Mouse (Mus musculus): Measurements from ENCODE around the gene Rbm39. TPM values are rescaled to one million over a fixed set of nuclear protein-coding genes. Genes with fewer than 3 reads are reported as not detected.
A peak's percentile ranks its signal among the peaks of the same experiment; 100 is the strongest.

Gene Rbm39
- polyA plus RNA-seq, 1 experiment from 2014 or later = 563 TPM

DNA sequence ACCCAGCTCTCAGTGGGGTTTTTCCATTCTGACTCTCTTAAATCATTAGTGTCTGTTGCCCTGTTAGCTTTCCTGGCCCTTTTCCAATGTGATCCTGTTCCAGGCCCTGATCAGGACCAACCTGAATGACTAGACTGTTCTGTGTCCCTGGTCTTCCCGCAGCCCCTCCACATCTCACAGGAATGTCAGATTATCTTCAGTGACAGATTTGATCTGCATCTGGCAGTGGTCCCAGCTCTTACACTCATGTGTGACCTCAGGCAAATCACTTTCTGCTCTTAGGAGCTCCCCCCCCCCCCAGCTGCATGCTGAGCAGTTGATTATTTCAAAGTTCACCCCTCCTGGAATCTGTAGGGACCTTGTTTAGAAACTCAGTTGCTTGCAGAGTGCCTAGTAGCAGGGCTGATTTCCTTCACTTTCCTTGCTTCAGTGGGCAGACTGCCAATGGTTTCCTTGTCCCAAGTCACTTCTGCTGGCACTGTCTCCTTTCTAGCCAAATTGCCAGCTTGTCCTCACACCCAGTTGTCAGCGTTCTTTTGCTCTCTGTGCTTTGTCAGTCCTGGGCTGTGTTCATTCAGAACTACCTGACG lies 22.9 kb upstream of the Rbm39 start:
- DNase-seq (peak; percentile 85), ATAC-seq (ENCODE audit: insufficient read depth) (peak; percentile 86)
- H3K4me2 ChIP-seq = no peak overlapping the region

DNA sequence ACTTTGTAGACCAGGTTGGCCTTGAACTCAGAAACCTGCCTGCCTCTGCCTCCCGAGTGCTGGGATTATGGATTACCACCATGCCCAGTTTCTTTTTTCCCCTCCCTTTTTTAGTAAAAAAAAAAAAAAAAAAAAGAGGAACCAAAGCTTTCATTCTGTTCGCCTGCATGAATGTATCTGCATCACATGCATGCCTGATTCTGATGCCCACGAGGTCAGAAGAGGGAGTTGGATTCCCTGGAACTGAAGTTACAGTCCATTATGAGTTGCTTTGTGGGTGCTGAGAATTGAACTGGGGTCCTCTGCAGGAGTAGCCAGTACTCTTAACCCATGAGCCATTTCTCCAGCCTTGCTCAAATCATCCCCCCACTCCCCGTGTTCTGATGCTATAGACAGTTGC lies 21.4 kb upstream of the Rbm39 start:
- DNase-seq (no peak), ATAC-seq (ENCODE audit: insufficient read depth) (no peak)
- no peak overlapping the region for H3K9ac ChIP-seq
- H3K4me1 ChIP-seq (ENCODE audit: insufficient read depth) = peaks cover 14% of the 10 kb centered on the region
- H3K9me3 ChIP-seq (ENCODE audit: low read depth, low read length) = no peaks in the 10 kb centered on the region
- TF ChIP-seq CTCF (IDR thresholded peaks at IDR 0.05; ENCODE audit: low read depth) = no peak
- no peak overlapping the region for H3K4me2 ChIP-seq
- 88% methylated on average over 4 of the region's 4 CpGs for WGBS
- no peak overlapping the region for H3K4me3 ChIP-seq (ENCODE audit: low read depth, low read length)
- H3K36me3 ChIP-seq (ENCODE audit: insufficient read depth) = peaks cover 25% of the 10 kb centered on the region; the same call in 1 of the 2 replicates
- H3K27me3 ChIP-seq (ENCODE audit: insufficient read depth, low read length) = no peaks in the 10 kb centered on the region
- no peak overlapping the region for H3K27ac ChIP-seq (ENCODE audit: low read depth)

More for the DNA sequence above, 22.9 kb upstream of the Rbm39 start:
- 21% methylated on average over 3 of the region's 3 CpGs for WGBS
- Histone ChIP-seq H3K4me3 (ENCODE audit: low read depth, low read length) (no peak overlapping the region), H3K9me3 (ENCODE audit: low read depth, low read length) (no peaks in the 10 kb centered on the region), H3K36me3 (ENCODE audit: insufficient read depth) (peaks cover 31% of the 10 kb centered on the region), H3K27me3 (ENCODE audit: insufficient read depth, low read length) (no peaks in the 10 kb centered on the region), H3K4me1 (ENCODE audit: insufficient read depth) (peaks cover 11% of the 10 kb centered on the region), H3K27ac (ENCODE audit: low read depth) (peak overlapping the region; percentile 12; the same call in 1 of the 2 replicates), H3K9ac (no peak overlapping the region; the same call in 1 of the 2 replicates)
- no peak for TF ChIP-seq CTCF (IDR thresholded peaks at IDR 0.05; ENCODE audit: low read depth)

DNA sequence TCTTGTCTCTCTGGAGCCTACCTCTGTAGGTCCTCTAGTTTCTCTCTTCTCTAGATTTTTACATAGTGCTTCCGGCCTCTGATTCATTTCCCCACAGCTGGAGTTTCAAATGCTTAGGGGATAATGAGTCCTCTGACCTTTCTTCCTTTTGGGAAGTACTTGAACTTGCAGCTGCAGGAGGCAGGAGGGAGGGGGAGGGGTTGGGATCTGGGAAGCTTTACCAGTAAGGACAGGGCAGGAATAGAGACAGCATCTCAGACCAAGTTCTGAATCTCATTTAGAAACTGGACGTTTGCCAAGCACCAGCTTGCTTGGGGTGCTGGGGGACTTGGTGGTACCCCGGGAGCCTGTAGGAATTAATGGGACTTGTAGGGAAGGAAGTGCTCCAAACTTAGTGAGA lies 19.9 kb upstream of the Rbm39 start:
- 63% methylated on average over 3 of the region's 3 CpGs for whole genome bisulfite sequencing
- Histone ChIP-seq H3K27me3 (ENCODE audit: insufficient read depth, low read length) (no peaks in the 10 kb centered on the region), H3K27ac (ENCODE audit: low read depth) (no peak overlapping the region), H3K9ac (no peak overlapping the region), H3K9me3 (ENCODE audit: low read depth, low read length) (no peaks in the 10 kb centered on the region), H3K4me3 (ENCODE audit: low read depth, low read length) (no peak overlapping the region), H3K4me2 (no peak overlapping the region), H3K36me3 (ENCODE audit: insufficient read depth) (peaks cover 18% of the 10 kb centered on the region; the same call in 1 of the 2 replicates), H3K4me1 (ENCODE audit: insufficient read depth) (peaks cover 14% of the 10 kb centered on the region)
- no peak for TF ChIP-seq CTCF (IDR thresholded peaks at IDR 0.05; ENCODE audit: low read depth)
- ATAC-seq (ENCODE audit: insufficient read depth) (no peak), DNase-seq (peak; percentile 20)

DNA sequence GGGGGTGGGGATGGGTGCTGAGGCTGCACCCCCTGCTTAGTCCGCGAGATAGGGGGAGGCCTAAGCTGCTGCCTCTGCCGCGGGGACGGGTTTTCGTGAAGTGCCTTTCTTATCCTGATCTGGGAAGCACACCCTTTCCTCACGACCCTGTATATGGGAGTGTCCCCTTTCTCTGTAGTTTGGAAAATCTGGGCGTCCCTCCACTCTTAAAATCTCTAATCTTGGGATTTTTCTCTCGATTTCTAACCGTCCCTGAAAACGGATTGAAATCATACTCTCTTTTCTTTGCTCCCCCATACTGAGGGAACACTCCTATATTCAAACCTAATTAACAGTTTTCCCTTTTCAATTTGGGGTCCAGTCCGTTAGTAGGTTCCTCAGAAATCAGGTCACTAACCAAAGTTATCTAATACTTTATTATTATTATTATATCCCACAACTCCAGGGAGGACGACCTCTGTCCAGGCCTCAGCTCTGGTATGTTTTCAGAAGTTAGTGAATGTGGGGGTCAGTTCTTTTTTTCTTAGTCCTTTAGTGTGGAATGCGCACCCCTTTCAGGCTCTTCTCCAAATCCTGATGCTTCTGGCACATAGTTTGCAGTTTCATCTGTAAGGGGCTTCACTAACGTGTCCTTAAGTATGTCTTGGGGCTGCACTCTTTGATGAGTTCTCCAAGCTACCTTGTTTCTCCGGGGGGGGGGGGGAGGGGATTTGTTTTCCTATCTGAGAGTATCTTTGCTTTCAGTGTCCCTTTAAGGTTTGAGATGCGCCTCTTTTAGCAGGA lies 17.3 kb upstream of the Rbm39 start:
- Histone ChIP-seq H3K4me3 (ENCODE audit: low read depth, low read length) (peak overlapping the region; percentile 79), H3K9ac (peak overlapping the region; percentile 82), H3K9me3 (ENCODE audit: low read depth, low read length) (no peaks in the 10 kb centered on the region), H3K4me1 (ENCODE audit: insufficient read depth) (peaks cover 8% of the 10 kb centered on the region), H3K36me3 (ENCODE audit: insufficient read depth) (0 out of 2 replicates have a peak, but pooled peaks cover 11% of the 10 kb centered on the region), H3K27me3 (ENCODE audit: insufficient read depth, low read length) (no peaks in the 10 kb centered on the region), H3K4me2 (peak overlapping the region; percentile 73), H3K27ac (ENCODE audit: low read depth) (peak overlapping the region; percentile 95)
- TF ChIP-seq CTCF (IDR thresholded peaks at IDR 0.05; ENCODE audit: low read depth) = no peak
- ATAC-seq (ENCODE audit: insufficient read depth) (no peak), DNase-seq (peak; percentile 28)
- WGBS = 2% methylated on average over 17 of the region's 17 CpGs

DNA sequence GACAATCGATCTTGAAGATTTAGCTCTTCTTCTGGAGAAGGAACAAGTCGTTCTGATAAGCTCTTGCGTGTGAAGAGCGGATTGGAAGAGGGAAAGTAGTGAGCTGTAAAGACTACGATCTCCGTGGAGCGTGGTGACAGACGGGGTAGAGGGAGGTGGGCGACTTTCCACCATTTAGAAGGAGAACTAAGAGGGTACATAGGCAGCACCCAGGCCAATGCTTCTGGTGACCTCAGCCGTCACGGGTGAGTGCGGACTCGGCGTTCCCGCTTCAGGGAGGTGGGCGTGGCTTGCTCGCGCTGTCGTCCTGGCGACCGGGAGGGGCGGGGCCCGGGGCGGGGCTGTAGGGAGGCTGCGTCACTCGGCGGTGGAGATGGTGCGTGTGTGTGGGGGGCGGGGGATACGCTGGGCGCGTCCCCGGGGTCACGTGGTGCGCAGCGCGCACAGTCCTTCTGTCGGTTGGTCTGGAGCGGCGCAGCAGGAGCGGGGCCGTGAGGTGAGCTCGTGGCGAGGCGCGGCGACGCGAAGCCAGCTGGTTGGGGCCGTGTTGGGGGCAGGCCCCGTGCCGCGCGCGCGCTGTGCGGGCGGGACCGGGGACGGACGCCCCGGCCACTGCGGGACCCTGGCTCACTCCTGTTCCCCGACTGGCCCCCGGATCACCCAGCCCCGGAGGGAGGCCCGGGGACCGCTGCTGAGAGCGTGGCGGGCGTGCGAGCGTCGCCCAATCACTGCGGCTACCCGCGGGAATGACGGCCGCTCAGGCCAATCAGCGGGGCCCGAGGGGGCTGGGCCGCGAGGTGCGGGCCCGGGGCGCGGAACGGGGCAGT lies 16.5 kb upstream of the Rbm39 start, which contains the start of gene Phf20:
TSS of gene Phf20 (plus strand) at position 165 of the 827 bp plus-strand sequence.
- H3K9ac ChIP-seq = peak within 1 kb of the TSS; percentile 82
- 0 out of 2 replicates have a peak, but pooled peaks cover 11% of the 10 kb centered on the region for H3K36me3 ChIP-seq (ENCODE audit: insufficient read depth)
- ATAC-seq (ENCODE audit: insufficient read depth) (peak; percentile 98), DNase-seq (peak; percentile 96)
- no peak for TF ChIP-seq CTCF (IDR thresholded peaks at IDR 0.05; ENCODE audit: low read depth)
- peak within 1 kb of the TSS; percentile 95 for H3K27ac ChIP-seq (ENCODE audit: low read depth)
- peak within 1 kb of the TSS; percentile 79 for H3K4me3 ChIP-seq (ENCODE audit: low read depth, low read length)
- peaks cover 8% of the 10 kb centered on the region for H3K4me1 ChIP-seq (ENCODE audit: insufficient read depth)
- peak within 1 kb of the TSS; percentile 73 for H3K4me2 ChIP-seq
- under 1% methylated on average over 88 of the region's 88 CpGs for WGBS
- H3K9me3 ChIP-seq (ENCODE audit: low read depth, low read length) = no peaks in the 10 kb centered on the region
- no peaks in the 10 kb centered on the region for H3K27me3 ChIP-seq (ENCODE audit: insufficient read depth, low read length)

DNA sequence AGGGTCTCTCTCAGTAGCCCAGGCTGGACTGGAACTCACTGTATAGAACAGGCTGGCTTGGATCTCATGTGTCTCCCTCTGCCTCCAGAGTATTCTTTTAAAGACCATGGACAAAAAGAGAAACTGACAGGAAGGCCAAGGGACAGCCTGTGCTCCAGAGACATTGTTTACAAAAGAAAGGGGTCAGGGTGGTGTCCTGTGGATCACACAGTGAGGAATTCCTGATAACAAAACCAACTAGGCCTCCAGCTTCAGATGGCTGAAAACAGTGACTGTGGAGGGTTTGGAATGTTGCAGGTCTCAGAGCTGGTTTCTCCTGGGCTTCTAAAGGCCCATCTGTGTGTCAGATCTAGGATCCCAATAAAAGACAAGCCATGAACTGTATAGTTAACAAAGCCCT lies 14.5 kb upstream of the Rbm39 start:
- no peak overlapping the region for H3K9ac ChIP-seq
- no peak for ATAC-seq (ENCODE audit: insufficient read depth)
- 0 out of 2 replicates have a peak, but pooled peaks cover 4% of the 10 kb centered on the region for H3K36me3 ChIP-seq (ENCODE audit: insufficient read depth)
- no peak overlapping the region for H3K27ac ChIP-seq (ENCODE audit: low read depth)
- TF ChIP-seq CTCF (IDR thresholded peaks at IDR 0.05; ENCODE audit: low read depth) = no peak
- no peak overlapping the region for H3K4me3 ChIP-seq (ENCODE audit: low read depth, low read length)
- peaks cover 7% of the 10 kb centered on the region for H3K4me1 ChIP-seq (ENCODE audit: insufficient read depth)
- no peak overlapping the region for H3K4me2 ChIP-seq
- H3K9me3 ChIP-seq (ENCODE audit: low read depth, low read length) = no peaks in the 10 kb centered on the region
- no peaks in the 10 kb centered on the region for H3K27me3 ChIP-seq (ENCODE audit: insufficient read depth, low read length)
- no peak for DNase-seq
